Mouse (Mus musculus): ENCODE data around the gene Gm10447. TPM values are rescaled to one million over a fixed set of nuclear protein-coding genes. Genes with fewer than 3 reads are reported as not detected.
"Not testable (repeated sequence)": the region's sequence is repeated elsewhere in the genome, so short reads cannot be mapped to it uniquely, and the experiment has no call there.

Gm10447 gene
- total RNA-seq, 2 experiments from 2014 or later = 0.11 TPM; not detected in 1

- no peak for ATAC-seq (ENCODE audit: poor library complexity, severe bottlenecking)
Measured at GRCm38 (mm10) chr11:53446183-53446582, 10.7 kb downstream of the Gm10447 start.

- ATAC-seq (ENCODE audit: poor library complexity, severe bottlenecking) = no peak
Measured at GRCm38 (mm10) chr11:53445562-53445961, 11.3 kb downstream of the Gm10447 start.

GRCm38 (mm10) chr11:53443861-53444260, 13.0 kb downstream of the Gm10447 start:
- ATAC-seq (ENCODE audit: poor library complexity, severe bottlenecking) = no peak

- ATAC-seq (ENCODE audit: poor library complexity, severe bottlenecking) = no peak
Measured at GRCm38 (mm10) chr11:53441921-53442320, 15.0 kb downstream of the Gm10447 start.

GRCm38 (mm10) chr11:53436338-53436737, 20.6 kb downstream of the Gm10447 start:
- peak; percentile 66 for ATAC-seq (ENCODE audit: poor library complexity, severe bottlenecking)

- no peak for ATAC-seq (ENCODE audit: poor library complexity, severe bottlenecking)
Measured at GRCm38 (mm10) chr11:53435504-53435903, 21.4 kb downstream of the Gm10447 start.

- no peak for ATAC-seq (ENCODE audit: poor library complexity, severe bottlenecking)
Measured at GRCm38 (mm10) chr11:53433057-53433456, 23.9 kb downstream of the Gm10447 start.

GRCm38 (mm10) chr11:53431347-53432056, 25.4 kb downstream of the Gm10447 start:
- no peak for ATAC-seq (ENCODE audit: poor library complexity, severe bottlenecking)

GRCm38 (mm10) chr11:53430670-53431346, 26.1 kb downstream of the Gm10447 start, which contains the start of the genes Uqcrq and Gdf9:
TSS of gene Uqcrq (minus strand) at chr11:53430831.
TSS of gene Gdf9 (plus strand) at chr11:53431023.
- ATAC-seq (ENCODE audit: poor library complexity, severe bottlenecking) = peak; percentile 89

- peak; percentile 45 for ATAC-seq (ENCODE audit: poor library complexity, severe bottlenecking)
Measured at GRCm38 (mm10) chr11:53430300-53430669, 26.6 kb downstream of the Gm10447 start.

- no peak for ATAC-seq (ENCODE audit: poor library complexity, severe bottlenecking)
Measured at GRCm38 (mm10) chr11:53429182-53429581, 27.7 kb downstream of the Gm10447 start.

GRCm38 (mm10) chr11:53428716-53429057, 28.2 kb downstream of the Gm10447 start:
- ATAC-seq (ENCODE audit: poor library complexity, severe bottlenecking) = no peak

GRCm38 (mm10) chr11:53427993-53428715, 28.8 kb downstream of the Gm10447 start:
- ATAC-seq (ENCODE audit: poor library complexity, severe bottlenecking) = no peak

GRCm38 (mm10) chr11:53426914-53427313, 30.0 kb downstream of the Gm10447 start:
- ATAC-seq (ENCODE audit: poor library complexity, severe bottlenecking) = not testable (repeated sequence)

- no peak for ATAC-seq (ENCODE audit: poor library complexity, severe bottlenecking)
Measured at GRCm38 (mm10) chr11:53425711-53426255, 31.1 kb downstream of the Gm10447 start.

GRCm38 (mm10) chr11:53425251-53425650, 31.7 kb downstream of the Gm10447 start:
- ATAC-seq (ENCODE audit: poor library complexity, severe bottlenecking) = no peak

GRCm38 (mm10) chr11:53424826-53425225, 32.1 kb downstream of the Gm10447 start:
- ATAC-seq (ENCODE audit: poor library complexity, severe bottlenecking) = no peak

- no peak for ATAC-seq (ENCODE audit: poor library complexity, severe bottlenecking)
Measured at GRCm38 (mm10) chr11:53423036-53423435, 33.9 kb downstream of the Gm10447 start, which contains the start of gene Leap2. TSS of gene Leap2 (minus strand) at chr11:53423170.

- no peak for ATAC-seq (ENCODE audit: poor library complexity, severe bottlenecking)
Measured at GRCm38 (mm10) chr11:53418048-53418447, 38.9 kb downstream of the Gm10447 start.

- ATAC-seq (ENCODE audit: poor library complexity, severe bottlenecking) = no peak
Measured at GRCm38 (mm10) chr11:53413871-53414270, 43.0 kb downstream of the Gm10447 start.

- peak; percentile 57 for ATAC-seq (ENCODE audit: poor library complexity, severe bottlenecking)
Measured at GRCm38 (mm10) chr11:53411738-53412137, 45.2 kb downstream of the Gm10447 start.
